Mouse (Mus musculus) spleen, adult 18-20 months (tissue): ENCODE results near the gene Tdrd9.
"Not testable (repeated sequence)": the region's sequence is repeated elsewhere in the genome, so short reads cannot be mapped to it uniquely, and the experiment has no call there.

Source experiments
- DNase-seq, 2 experiments: peaks; one replicate each; pipeline ENCODE4 v3.0.0; 2022; ENCODE audit warnings: mixed read lengths in 2 of 2

The Tdrd9 gene

DNA sequence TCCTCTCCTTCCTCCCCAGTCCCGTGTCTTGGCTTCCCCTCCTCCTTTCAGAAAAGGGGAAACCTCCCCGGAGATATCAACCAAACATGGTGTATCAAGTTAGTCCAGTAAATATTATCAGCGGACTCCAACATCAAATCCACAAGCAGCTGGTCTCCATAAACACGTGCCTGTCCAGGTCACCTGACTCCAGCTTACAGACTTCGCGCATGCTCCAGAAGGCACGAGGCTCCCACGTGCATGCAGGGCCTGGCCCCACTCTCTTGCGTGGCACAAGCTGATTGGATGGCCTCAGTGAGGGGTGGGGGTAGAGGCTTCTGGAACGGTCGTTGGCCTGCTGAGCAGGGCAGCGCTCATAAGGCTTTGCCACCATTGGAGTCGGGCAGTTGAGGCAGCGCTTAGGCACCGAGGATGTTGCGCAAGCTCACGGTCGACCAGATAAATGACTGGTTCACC, at the start of gene Tdrd9:
Gene Tdrd9 (plus strand): TSS at position 329 of the 456 bp plus-strand sequence.
- no peak for DNase-seq

DNA sequence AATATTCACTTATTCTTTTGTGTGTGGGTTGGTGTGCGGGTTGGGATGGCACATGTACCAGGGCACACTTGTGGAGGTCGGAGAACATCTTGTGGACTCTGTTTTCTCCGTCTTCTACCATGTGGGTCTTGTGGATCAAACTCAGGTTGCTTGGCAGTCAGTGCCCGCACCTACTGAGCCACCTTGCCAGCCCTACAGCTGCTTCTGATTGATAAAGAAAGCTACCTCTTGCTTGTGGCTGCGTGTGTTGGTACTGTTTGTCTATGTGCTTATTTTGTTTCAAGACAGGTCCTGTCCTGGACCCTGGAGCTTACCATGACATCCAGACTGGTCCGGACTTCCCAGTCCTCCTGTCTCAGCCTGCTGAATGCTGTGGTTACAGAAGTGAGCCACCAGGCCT, 48.2 kb upstream of the Tdrd9 start:
- no peak for DNase-seq

DNA sequence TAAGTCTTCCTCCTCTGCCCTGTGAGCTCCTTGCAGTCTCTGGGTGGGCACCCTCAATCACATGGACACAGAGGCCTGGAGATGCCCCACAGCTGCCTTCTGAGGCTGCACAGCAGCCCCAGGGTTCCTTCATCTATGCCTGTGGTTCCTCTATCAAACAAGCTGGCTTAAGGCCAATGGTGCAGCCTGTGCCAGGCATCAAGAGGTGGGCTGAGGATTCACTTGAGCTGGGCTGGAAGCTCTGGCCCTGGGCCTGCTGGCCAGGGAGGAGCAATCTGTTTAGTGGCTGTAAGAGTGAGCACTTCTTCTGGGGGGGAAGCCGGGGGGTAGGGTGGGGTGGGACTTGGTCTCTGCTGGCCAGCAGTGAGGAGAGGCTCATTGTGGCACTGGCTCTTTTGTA, 44.0 kb upstream of the Tdrd9 start:
- no peak for DNase-seq

DNA sequence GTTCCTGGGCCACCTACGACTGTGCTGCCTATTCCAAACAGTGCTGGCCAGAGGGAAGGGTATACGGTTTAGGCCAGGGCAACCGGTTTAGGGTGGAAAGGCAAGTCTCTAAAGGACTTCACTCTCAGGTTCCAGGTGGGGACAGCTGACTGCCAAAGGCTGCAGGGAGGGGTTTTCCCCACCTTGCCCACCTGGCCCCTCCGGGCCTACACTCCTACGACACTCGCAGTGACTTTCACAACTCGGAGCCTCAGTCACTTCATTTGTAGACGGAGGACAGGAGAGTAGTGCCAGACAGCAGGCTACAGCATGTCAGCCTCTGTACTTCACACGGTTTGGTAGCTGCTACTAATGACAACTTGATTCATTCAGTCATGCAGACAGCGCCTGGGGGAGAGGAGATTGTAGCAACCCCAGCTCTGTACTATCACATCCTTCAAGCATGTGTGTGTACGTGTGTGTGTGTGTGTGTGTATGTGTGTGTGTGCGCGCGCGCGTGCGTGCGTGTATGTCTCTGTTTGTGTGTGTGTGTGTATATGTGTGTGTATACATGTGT, 42.9 kb upstream of the Tdrd9 start:
- no peak for DNase-seq

DNA sequence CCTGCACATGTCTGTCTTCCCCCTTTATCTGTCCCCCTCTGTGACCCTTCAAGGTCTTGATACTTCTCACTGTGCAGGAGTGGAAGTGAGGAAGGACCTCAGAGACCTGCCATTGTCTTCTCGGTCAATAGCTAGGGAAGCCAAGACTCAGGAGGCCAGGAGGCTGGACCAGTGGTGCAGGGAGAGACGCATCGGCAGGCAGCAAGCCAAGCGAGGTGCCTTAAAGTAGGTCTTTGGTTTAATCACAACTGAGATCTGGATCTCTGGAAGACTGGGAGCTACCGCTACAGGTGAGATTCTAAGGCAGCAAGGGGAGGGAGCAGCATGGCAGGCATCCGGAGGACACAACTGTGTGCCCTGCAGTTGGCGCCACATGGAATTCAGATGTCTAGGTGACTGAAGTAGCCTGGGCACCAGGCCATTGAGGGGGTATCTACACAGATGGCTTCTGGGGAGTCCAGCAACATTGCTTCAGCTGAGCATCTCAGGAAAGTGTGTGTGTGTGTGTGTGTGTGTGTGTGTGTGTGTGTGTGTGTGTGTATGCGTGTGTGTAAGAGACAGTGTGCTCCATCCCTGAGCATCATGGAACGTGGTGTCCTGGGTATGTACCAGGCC, 39.8 kb upstream of the Tdrd9 start:
- DNase-seq = no peak

DNA sequence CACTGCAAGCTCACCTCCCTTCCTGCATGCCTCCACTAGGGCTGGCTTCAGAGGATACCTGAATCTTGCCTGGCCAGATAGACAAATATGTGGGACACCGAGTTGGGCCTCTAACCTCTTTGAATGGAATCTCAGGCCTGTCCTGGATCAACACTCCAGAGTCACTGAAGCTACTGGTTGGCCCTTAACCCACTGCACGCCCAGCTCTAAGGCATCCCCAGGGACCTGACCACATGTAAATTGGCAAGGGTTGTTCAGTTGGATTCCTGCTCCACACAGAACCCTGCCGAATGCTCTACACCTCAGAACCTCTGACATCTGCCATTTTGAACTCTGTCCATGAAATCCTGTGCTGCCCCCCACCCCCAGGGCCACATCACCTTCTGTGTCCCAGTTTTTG, 38.8 kb upstream of the Tdrd9 start:
- no peak for DNase-seq

DNA sequence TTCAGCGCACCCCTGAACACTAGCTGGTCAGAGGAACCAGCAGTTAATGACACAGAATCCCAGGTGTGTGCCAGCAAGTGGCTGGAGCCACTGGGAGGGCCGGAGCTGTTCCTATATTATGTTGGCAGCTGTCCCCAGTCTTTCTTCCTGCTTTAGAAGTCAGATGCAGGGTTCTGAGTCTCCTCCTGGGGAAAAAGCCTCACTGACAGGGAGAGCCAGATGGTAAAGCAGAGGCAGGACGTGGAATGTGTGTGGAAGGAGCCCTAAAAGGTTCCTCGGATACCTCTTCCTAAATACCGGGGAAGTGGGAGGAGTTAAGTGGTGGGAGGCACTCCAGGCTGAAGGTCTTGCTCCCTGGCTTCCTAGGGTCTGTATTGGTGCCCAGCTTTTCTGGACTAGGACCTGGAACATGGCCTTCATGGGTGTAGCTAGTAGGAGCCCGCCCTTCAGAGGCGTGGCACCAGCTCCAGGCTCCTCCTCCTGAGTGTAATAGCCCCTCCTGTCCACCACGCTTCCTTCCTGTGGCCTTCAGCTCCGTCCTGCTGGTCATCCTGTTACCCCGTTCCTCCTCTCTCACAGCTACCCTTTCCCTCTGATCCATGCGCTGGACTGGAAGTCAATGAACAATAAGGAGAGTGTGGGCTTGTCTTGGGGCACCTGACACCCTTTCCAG, 38.2 kb upstream of the Tdrd9 start:
- DNase-seq = no peak

DNA sequence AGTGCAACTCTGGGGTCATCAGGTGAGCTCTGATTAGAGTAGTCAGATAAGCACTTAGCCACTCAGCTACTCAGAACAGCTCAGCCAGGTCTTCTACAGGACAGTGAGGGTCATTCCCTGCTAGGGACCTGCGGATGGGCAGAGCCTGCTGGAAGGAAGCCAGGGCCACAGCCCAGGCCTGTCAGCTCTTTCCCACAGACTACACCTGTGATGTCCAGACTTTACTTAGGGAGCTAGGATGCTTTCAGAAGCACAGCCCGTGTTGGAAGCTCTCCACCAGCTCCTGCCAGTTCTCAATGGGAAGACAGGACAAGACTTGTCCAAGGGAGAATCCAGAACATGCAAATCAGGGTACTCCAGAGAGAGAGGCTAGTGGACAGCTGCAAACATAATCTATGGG, 37.4 kb upstream of the Tdrd9 start:
- no peak for DNase-seq

DNA sequence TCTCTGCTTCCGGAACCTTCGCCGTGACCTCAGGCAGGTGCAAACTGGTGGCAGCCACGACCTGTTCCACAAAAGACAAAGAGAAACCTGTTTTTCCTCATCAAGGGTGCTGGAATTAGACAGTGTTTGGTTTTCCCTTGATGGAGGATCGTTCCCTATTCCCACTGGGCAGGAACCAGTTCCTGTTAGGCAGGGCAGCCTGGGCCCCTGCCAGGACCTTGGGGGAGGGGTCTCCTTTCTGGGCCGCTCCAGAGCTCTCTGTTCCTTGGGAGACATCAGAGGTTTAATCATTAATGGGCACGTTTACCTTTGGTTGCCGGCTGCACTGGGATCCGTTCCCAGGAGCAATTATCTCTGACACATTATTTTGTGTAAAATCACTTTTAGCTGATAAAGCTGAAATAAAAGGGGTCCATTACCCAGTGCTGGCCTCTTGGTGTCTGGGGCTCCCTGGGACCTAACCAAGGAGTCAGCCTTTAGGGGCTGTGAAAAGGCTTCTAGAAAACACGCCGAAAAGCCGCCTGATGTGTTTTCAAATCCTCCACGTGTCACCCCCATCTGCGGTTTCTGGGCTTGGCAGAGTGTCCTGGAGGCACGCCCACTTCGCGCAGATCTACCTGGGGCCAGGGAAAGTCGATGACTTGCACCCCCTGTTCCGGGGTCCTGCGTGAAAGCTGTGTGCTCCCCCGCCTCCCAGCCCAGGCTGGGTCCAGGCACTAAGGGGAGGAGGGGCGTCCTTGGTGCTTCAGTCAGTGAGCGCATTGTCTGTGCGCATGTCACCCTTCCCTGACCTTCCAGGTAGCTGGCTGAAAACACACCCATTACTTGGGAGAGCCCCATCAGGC, 34.4 kb upstream of the Tdrd9 start:
- DNase-seq = no peak

DNA sequence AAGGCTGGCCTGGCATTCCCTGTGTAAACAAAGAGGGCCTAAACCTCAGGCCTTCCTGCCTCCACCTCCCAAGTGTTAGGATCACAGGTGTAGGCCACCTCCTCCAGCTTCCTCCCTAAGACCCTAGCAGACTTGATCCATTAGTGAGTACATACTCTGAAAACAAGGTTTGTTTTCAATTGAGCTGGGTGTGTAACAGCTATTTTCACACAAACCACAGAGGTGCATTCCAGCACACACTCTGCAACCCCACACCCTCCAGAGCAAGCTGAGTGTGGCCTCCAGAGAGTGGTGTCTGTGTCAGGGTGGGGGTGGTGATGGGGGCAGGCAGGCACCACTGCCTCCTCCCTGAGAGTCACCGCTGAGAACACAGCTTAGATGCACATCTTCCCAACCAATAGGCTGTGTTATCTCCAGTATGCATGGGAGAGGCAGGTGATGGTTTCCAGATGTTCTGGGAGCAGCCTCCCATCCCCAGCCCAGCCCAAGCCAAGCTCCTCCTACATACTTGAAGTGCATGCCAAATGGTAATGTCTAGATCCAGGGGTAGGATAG, 32.7 kb upstream of the Tdrd9 start:
- no peak for DNase-seq

DNA sequence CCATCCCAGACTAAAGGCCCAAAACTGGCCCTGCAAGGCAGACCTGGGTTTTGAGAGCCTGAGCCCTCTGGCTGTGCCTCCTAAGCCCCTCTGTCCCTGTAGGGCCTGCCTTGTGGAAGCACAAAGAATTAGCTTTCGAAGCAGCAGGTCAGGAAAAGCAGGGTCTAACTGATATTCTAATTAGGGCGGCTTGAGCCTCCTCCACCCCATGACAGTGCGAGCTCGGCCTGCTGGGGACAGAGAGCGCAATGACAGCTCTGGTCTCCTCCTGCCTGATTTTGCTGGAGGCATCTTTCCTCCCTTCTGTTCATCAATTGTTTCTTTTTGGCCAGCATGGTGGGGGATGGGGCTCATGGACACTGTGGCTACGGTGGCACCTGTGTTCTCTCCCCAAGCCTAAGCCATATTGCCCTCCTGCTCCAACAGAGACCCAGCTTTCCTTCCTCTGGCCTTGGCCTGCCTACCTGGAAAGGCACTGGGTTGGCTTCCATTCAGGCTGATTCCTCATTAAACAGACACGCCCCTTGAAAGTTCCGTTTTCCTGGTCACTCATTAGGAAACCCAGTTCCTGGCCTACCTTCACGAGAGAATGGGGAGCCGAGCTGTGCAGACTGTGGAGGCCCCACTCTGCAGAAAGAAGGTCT, 27.8 kb upstream of the Tdrd9 start:
- no peak for DNase-seq

DNA sequence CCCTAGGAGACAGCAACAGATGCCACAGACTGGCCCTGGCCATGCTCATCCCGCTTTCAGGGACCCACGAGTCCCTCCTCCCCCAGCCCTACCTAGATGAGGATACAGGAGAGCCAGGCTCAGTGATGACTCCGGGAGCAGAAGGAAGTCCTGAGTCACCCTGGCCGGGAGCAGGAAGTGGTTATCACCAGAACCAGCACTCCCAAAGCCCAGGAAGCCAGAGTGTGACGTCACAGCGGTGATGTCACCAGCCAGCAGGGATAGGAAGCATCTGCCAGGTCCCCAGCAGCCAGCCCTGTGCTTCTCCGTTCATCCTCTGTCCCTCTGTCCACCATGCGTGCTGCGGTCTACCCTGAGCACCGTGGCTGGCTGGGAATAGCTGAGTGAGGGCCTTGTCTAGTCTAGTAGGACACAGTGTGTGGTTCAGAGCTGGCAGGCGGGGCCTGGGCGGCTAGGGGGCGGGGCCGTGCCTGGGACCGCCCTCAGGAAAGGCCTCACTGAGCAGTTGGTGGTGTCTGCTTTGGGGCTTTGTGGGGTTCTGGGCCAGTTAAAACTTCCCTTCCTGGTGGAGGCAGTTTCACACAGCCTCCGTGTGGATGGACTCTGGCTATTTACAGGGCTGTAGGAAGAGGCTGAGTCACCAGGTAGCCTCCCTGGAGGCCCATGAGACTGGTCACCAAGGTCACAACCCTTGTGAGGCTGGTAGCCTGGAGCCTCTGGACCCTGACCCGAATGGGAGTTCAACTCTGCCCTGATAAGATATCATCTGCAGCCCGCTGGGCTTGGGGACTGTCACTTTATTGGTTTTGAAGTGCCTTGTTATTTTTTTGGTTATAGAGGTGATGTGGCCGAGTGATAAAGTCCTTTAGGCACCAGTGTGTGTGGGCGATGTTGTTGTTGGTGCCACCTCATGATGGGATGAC, 27.0 kb upstream of the Tdrd9 start:
- peak in 1 of 2 experiments; percentile 14 for DNase-seq

DNA sequence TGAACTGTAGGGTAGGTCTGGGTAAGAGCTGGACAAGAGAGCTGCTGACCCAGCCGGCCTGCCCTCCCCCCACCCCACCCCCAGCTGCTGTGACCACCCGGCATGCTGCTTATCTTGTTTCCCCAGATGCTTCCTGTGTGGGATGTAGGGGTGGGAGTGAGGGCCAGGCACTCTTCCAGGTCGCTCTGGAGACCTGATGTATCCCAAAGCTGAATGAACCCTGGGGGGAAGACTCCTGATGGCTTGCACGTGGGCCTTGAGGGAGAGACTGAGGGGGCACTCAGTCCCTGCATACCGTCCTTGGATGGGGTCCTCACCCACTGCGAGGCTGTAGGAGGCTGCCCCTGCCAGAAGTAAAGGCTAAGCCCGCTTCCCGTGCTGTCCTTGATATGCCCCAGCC, 26.2 kb upstream of the Tdrd9 start:
- no peak for DNase-seq

DNA sequence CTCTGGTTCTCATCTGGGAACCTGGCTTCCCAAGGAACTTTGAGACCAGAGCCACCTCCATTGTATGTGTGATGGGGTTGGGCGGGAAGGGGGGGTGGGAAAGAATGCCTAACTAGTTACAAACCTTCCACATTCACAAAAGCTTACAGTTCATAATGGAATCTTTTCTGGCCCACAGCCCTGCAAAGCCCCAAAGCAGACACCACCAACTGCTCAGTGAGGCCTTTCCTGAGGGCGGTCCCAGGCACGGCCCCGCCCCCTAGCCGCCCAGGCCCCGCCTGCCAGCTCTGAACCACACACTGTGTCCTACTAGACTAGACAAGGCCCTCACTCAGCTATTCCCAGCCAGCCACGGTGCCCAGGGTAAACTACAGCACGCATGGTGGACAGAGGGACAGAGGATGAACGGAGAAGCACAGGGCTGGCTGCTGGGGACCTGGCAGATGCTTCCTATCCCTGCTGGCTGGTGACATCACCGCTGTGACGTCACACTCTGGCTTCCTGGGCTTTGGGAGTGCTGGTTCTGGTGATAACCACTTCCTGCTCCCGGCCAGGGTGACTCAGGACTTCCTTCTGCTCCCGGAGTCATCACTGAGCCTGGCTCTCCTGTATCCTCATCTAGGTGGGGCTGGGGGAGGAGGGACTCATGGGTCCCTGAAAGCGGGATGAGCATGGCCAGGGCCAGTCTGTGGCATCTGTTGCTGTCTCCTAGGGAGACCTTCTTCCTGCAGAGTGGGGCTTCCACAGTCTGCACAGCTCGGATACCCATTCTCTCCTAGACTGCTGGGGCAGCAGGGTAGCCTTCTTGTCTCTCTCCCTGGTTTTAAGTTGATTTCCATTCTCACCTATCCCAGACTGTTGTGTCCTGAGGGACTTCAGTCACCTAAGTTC, 25.3 kb upstream of the Tdrd9 start:
- not testable (repeated sequence) for DNase-seq

DNA sequence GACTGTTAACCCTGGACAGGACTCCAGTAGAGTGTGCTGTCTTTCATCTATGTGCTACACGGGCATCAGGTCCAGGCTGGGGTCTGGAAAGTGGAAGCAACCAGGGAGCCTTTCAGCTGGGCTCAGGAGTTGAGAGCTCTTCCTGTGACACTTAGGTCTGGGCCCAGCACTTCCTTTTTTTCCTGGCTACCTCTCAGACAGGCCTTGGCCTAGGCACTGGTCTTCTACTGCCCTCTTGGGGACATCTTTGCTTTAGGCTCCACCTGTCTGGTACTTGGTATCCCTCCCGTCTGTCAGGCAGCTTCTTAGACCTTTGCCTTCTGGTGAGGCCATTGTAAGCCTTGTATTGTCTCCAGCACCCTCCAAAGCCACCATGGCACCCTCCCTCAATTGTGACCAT, 24.6 kb upstream of the Tdrd9 start:
- DNase-seq = peak; percentile 59 to 61

DNA sequence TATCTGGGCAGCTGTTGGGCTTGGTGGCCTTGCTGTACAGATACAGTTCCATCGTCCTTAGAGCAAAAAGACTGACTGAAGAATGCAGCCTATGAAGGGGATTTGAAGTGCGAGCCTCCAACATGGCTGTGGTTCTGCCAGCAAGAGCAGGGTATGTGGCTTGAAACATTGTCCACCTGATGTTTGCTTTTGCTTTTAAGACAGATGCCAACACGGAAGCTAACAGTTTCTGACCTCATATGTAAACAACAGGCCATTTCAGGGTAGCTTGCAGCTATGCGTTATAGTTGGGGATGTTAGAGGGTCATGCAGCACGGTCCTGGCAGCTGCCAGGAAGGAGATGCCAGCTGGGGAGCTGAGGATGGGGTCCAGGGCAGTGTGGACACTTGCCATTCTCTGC, 20.9 kb upstream of the Tdrd9 start:
- DNase-seq = no peak

DNA sequence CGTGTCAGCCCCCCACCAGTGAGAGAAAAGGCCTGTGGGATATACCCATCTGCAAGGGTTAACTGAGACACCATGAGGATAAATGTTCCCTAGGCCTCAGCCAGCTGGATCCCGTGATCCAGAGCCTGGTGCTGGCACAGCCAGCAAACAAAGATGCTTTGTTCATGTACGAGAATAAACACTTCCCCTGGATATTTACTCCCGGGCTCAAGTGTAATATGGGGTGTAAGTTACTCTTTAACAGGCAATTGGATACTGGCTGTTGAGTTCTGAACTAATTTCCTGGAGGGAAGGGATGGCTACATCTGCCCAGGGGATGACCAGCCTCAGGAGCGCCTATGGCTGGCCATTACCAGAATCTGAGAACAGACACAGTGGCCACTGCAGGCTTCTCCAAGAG, 19.7 kb upstream of the Tdrd9 start:
- no peak for DNase-seq

DNA sequence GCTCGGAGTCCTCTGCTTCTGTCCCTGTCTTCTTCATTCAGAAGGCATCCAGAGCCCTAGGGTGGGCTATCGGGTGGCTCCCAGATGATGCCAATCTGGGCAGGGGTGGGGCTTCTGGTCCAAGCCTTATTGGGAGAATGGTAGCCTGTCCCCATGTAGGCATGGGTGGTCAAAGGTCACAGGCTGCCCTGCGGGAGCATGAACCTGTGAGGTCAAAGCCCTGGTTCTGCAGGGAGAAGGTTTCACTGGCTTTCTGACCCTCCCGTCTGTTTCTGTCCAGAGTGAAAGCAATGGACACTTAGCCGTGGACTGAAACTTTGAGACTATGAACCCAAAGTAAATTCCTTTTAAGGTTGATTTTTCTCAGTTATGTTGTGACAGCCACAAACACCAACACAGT, 15.2 kb upstream of the Tdrd9 start:
- no peak for DNase-seq

DNA sequence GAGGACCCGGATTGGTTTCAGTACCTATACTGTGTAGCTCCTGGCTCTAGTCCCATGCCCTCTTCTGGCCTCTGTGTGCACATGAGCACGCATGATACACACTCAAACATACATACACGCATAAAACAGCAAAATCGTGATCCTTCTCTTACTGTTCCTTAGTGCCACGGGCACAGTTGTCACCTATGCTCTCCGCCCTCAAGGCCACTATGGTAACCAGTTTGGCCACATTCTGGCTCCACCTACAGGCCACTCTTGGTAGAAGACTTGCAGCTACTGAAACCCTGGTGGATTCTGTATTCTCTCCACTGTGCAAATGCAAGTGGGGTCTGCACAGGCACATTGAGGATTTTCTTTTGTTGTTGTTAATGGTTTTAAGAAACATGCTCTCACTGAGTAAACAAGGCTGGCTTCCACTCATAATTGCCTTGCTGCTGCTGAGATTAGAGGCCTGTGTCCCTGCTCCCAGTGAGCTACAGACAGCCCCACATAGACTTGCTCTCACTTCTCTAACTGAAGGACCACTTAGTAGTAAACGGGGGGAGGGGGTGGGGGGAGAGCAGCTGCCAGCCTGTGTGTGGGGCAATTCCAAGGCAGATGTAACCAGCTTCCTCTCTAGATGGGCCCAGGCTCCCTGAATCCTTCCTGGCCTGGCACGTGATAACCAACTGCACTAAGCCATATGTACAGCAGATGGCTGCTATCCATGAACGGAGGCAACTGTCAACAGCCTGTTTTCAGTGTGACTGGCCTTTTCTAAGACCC, 13.1 kb upstream of the Tdrd9 start:
- peak; percentile 37 to 74 for DNase-seq

DNA sequence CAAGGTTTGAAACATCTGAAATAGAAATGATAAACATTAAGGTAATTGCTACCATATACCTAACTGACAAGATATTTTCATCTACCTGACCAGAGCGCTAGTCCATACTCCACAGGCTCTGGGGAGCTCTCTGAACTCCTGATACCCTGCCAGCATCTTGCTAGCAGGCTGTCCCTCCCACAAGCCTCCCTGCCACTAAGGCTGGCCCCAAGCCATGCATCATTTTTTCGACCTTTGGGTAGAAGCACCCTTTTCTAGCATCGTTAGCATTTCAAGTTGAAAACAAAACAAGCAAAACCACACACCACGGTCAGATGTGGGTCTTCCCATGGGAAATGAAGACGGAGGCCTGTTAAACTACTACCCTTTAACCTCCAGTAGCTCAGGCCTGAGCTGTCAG, 8.0 kb upstream of the Tdrd9 start:
- no peak for DNase-seq
